Mouse (Mus musculus): Measurements from ENCODE around the gene Gm37240.

The Gm37240 gene

DNA sequence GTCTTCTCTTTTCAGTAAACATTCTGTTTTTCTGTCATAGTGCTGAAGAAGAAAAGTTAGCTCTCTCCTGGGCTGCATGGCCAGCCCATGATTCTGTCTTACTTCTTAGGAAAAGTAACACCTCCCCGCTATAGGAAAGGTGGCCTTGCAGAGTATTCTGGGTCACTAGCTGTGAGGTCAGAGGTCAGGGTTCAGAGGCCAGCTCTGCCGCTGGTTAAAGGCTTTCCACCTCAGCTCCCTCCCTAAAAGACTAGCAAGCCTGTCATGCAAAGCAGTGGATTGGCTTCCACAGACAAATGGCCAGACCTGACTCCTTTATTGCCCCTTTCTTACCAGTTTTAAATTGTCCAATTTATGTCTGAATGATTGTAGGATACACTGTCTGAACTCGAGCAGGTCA lies 23.3 kb downstream of the Gm37240 start:
- DNase-seq, result no peak

DNA sequence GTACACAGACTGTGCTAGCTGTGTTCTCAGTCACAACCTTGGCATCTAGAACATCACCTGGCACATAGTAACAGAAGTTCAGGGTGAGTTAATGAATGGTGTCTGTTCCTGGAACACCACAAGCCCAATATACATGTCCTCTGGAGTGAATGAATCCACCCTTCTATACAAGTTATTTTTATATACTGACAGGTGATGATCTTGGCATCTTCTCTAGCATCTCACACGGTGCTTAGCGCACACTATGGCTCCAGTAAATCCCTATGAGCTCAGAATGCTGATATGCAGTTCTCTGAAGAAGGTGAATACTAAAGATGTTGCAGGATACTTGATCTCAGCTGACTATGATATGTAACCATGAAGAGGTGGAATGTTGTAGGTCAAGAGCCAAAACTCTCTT lies 24.4 kb downstream of the Gm37240 start:
- no peak for DNase-seq

DNA sequence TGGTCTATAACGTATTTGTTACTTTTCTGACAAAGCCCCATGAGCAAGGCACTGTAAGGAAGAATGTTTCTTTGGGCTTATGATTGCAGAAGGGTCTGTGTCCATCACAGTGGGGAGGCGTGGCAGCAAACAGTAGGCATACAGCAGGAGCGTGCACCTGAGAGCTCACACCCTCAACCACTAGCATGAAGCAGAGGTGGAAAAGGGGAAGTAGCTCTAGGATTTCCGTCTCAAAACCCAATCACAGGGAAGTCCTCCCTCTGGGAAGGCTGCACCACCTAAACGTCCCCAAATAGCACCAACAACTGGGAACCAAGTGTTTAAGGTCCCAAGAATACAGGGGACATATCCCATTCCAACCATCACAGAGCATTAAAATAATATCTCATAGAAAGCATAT lies 26.3 kb downstream of the Gm37240 start:
- DNase-seq, result no peak

DNA sequence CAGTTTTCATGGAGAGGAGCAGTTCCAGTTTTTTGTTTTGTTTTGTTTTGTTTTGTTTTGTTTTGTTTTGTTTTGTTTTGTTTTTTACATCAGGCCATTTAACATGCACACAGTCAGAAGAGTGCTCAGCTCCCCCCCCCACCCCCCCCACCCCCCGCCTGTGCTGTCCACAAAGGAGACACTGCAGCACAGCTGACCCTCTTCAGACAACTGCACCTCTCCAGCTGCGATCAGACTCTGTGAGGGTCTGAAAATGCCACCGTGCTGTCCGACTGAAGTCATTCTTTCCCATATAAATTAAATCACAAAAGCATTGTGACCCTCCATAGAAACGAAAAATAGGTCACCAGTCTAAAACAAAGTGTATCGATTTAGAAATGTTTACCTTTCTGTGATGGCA lies 28.0 kb downstream of the Gm37240 start:
- no peak for DNase-seq

DNA sequence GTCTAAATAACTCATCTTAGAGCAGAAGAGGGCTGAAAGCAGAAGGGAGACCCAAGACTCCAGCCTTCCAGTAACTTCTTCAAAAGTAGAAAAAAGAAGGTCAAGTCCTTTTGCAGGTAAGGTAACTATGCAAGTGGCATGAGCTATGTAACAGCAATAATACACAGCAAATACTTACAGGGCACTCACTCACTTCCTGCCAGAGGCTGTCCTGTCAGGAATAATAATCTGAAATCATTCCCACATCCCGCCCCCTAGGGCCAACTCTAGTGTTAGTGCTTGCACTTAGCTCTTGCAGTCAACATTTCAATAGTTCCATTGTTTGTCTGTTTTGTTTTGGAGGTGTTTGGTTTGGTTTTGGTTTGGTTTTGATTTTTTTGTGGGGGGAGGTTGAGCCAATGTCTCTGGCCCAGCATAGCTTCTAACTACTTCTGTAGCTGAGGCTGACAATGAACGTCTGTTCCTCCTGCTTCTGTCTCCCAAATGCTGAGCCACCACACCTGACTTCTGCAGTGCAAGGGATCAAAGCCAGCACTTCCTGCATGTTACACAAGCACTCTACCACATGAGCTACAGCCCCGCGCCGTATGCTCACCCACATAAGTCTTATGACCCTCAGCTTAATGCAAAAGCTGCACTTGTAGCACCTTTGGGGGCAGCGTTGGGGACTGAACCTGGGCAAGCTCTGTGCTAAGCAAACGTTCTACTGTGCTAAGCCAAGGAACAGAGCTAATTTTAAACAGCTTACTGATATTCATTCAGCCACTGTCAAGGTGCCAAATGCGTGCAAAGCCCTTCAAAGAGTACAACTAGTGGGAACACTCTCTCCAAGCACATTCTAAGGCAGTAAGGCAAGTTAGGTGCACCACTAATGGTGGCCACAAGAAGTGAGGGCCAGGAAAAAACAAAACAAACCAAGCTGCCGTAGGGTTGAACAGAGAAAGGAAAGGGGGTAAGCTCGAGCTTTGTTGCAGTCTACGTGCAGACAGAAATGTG lies 28.9 kb downstream of the Gm37240 start:
- peak; percentile 40 for DNase-seq

DNA sequence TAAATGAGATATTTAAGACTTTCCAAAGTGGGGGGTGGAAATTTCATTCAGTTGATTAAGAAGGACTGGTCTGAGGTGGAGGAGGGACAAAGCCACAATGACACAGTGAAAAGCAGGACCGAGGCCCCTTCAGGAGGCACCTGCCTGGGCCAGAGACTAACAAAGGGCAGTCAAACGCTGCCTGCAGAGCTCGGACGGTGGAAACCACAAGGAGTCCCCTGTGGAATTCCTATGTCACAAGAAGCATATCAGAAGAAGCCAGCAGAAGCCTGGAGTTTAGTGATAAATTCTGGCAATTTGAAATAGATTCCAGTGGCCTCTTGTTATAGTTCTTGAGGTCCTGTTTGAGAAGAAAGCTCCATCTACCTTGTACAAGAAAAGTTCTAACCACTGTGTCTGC lies 30.2 kb downstream of the Gm37240 start:
- DNase-seq, result no peak

DNA sequence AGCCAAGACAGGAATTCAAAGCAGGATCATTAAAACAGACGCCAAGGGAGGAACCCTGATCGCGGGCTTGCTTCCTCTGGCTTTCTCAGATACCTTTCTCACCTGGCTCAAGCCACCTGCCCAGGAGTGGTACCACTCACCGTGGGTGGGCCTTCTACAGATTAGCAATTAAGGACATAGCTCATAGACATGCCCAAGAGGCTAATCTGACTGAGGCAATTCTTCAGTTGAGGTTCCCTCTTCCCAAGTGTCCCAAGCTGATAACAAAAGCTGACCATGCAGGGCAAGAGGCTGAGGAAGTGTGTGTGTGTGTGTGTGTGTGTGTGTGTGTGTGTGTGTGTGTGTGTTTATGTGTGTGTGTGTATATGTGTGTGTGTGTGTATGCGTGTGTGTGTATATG lies 31.4 kb downstream of the Gm37240 start:
- no peak for DNase-seq

DNA sequence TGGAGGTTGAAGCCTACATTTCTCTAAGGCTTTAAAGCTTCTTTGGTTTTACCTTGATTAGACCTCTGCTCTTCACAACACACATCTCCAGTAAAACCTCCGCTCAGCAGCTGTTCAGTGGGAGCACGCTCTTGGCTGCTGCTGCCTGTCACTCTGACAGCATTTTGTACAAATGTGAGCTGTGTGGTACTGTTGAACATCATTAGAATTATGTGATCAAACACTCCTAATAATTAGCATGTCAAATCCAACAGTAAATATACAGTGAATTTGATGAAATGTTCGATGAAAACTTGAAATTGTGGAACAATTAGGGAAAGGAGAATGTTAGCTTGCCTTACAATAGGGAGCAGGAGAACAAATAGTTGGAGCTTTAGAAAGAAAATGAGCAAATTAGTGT lies 32.3 kb downstream of the Gm37240 start:
- DNase-seq, result no peak

DNA sequence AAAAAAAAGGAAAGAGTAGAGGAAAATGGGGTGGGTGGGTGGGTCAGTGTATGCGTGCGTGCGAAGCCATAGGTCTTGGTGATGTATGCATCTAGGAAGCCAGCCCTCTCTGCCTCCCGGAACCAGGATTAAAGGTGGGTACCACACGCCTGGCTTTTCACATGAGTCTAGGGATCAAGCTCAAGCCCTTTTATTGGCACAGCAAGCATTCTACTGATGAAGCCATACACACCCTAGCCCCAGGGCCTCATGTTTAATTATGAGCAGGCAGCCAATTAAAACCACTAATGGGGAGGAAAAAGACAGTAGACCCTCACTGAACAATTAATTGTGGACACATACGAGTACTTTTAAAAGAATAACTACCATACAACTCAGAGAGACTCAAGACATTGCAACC lies 33.2 kb downstream of the Gm37240 start:
- no peak for DNase-seq

DNA sequence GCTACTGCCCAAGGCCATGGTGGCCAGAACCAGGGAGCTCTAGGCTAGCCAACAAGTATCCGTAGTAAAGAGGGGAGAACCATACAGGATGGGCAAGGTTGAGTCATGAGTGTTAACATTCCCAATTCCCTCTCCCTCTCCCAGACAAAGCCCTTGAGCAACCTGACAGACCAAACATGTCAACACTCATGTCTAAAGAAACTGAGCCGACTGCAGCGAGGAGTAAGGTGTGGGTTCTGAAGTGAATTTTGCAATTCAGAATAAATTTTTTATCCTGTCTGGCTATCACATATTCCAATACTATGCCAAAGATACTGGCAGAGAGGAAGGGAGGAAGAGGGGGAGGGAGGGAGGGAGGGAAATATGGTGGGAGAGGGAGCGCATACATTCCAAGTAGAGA lies 33.6 kb downstream of the Gm37240 start:
- DNase-seq, result no peak

DNA sequence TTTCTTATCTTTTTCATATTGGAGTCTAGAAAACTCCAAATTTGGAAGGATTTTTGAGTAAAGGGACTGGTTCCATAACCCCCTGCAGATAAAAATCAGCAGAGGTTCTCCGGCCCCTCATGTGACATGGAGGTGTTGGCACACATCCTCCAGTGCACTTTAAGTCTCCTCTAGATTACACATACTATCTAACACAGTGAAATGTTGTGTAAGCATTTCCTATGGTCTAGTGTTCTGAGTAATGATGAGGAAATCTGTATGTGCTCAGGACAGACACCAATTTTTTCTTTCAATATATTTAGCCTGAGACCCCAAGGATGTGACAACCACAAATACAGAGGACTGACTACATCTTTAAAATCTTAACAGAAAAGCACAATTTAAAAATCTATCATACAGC lies 37.2 kb downstream of the Gm37240 start:
- no peak for DNase-seq

DNA sequence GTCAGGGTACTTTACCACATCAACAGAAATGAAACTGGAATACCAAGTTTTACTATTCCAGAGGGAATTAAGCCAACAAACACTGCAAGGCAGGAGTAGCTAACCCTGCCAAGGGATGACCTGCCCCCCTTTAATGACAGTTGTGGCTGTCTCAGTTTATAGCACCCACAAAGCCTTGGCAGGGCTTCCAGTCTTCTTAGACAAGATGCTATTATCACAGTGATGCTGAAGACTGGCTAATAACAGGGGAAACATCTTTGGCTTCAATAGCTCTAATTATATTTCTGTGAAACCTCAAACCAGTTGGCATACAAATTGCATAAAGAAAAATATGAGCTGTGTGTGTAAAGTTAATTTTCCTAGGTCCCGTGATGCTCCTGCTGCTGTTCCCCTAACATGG lies 41.0 kb downstream of the Gm37240 start:
- no peak for DNase-seq

DNA sequence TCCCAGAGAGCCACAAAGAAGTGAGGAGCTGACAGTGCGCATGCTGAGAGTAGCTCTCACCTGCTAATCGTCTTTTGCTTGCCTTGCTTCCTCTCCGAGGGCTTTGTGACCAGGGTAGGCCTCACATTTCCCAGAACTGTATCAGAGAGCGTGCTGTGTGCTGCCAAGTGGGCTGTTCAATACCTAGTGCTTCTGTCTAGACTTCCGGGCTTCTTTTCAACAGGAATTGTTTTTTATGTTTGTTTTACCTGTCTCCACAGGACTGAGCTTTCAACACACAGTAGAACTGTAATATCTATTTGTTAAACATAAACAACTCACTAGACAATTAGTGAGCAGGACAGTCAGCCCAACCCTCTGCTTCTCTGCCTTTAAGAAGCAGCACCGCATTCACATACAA lies 42.0 kb downstream of the Gm37240 start:
- no peak for DNase-seq

DNA sequence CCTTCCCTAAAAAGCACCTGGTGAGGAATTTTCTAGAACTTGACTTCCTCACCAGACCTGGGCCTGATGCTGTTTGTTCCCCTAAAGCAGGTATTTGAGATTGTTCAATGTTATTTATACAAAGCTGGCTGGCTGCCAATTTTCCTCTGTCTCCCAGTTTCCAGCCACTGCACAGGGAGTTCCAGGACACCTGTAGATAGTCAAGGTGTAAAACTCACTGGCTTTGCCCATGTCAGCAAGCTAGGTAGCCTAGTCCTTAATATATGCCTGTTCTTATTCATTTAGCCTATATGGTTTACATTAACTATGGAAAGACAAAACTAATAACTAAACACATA lies 44.5 kb downstream of the Gm37240 start:
- peak; percentile 25 for DNase-seq

DNA sequence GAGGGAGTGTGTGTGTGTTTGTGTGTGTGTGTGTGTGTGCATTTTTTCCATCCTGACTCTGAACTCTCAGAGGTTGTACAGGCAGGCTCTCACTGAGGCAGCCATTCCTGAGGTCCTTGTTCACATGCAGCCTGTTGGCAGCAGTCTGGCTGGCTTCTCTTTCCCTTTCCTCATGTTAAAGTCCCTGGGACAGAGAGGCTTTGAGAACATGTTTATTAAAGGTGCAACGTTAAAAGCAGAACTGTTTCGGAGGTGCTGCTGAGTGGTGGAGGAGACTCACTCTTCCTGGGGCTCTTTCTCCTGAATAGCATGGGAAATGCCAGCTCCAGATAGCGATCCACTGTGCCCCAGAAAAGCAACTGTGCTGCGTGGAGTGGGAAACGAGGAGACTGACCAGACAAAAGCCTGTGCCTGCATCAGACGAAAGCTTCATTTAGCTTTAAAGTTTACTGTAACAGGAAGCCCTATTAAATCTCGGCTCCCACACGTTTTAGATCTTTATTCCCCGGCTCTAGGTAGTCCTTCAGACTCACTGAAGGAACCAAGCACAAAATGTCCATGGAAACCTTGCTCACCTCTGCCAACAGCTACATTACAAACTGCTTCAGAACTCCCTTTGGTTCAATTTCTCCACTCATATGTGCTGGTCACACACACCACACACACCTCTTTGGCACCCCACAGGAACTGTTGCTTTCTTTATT lies 45.0 kb downstream of the Gm37240 start:
- no peak for DNase-seq

DNA sequence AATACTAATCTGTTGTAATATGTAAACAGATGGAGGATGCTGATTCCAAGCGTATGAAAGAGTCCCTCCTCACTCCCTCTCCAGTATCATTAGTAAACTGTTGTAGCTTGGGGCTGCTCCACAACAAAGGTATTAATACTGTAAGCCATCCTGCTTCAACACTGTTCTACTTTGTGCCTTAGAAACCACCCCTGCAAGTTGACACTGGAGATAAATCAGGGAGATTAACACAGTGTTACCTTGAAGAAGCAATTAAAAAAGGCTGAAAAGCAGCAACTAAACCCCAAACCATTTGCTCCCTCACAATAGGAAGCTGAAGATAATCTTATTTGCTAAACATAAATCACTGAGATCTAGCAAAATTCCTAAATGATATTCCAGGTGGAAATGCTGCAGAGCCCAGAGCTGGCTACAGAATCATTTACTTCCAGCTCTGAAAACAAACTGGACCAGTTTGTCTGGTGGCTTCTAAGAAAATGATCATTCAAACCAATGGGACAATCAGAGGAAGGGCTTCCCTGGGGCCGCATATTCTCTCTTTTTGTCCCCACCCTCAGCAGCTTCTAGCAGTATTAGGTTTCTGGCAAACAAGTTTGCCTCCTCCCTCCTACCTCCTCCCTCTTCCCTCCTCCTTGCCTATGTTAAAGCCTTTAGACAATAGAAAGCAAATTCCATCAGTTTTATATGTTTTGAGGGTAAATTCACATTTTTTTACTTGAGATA lies 45.7 kb downstream of the Gm37240 start:
- no peak for DNase-seq

DNA sequence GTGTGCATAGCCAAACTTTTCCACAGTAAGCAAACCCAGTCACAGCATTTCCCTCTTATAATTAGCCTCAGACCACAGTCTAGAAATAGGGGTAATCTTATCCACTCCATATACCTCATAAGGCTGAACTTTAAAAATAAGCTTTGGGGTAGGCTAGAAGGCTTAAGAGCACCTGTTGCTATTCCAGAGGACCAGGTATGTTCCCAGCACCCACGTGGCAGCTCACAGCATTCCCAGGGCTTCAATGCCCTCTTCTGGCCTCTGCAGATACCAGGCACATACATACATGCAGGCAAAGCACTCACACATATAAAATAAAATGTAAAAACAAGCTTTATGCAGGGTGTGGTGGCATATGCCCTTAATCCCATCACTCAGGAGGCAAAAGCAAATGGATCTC lies 53.7 kb downstream of the Gm37240 start:
- DNase-seq, result no peak

DNA sequence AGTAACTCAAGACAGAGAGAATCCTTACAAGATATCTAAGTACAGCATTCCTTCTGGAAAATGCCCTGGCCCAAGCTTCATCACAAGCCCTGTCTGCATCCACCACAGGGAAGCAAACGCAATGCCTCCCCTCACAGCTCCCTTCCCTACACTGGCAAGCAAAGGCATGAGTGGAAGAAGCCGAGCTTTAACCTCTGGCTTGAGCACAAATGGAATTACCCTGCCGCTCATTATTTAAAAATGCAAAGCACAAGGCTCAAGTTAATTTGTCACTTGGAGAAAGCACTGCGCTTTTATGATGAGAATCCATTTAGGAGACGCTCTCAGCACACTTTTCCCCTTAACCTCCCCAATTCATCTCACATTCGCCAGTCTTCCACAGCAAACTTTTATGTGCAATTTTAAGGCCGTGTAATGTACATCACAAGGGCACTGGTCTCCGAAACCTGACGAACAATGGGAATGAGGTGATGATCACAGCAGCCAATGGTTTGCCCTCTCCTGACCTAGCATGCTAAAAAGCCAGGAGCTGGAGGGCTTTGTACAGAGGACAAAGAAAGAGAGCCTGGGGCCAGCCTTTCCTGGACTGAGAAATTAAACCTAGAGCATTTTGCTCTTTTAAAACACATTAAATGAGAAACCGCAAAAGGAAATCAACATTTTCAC lies 54.7 kb downstream of the Gm37240 start:
- peak; percentile 69 for DNase-seq

DNA sequence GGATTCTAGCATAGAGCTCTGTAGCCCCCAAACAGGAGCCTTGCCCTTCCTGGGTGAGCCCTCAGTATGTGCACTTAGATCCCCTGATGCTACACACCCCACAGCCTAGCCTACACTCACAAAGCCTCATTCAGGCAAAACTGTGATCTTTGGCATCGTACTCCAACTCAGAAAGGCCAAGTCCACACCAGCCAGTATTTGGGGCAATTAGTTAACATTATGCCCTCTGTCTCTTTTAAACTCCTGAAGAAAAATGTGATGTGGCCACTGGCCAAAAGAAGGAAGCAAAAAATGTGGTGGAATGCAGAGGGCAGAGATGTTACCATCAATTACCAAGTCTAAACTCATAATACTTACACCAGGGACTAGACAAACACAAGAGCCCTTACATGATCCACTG lies 55.5 kb downstream of the Gm37240 start:
- DNase-seq, result peak; percentile 78

DNA sequence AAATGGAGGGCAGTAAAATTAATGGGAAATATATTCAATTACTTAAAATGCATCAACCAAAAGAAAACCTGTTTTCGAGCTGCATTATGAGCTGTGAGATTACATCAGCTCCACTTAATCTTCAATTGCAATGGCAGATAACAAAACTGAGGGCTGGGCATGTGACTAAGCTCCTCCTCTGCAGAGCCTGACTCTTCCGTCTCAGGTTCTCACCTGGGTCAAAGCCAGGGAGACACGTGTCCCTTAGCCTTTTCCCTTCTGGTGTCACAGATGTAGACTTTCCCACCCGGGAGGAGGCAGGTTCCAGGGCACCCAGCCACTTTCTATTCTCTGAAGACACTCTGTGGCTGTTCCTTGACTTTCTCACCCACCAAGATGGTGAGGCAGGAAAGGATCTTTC lies 58.3 kb downstream of the Gm37240 start:
- DNase-seq, result peak; percentile 37

DNA sequence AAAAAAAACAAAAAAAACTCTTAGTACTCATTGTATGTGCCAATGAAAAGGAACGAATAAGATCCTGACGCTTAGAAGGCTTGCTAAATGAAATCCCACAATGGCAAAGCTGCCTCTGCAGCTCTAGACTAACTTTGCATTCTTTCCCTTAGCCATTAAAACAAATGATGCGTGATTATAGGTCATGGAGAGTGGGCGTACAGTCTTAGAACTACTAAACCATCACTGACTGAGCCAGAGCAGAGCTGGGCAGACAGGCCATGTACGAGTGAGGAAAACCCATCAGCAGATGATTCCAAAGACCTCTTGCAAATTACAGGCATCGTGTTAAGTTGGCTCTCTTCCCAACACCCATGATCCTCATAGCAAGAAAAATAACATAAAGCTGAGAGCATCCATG lies 59.5 kb downstream of the Gm37240 start:
- peak; percentile 42 for DNase-seq

DNA sequence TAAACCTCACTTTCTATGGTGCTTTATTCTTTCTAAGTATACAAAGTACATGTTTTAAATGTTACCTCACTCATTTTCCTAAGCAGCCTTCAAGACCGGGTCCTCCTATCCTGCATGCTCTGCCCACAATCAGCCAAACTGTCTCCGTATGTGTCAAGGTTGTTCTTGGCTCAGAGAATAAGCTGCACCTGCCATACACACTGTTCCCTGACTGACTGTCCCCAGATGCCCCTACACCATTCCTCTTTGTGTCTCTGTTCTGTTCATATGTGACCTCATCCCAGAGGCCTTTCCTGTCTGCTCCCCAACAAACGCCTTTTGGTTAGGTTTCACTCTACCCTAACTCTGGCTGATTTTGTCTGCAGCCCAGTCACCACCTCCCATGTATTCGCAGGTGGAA lies 60.0 kb downstream of the Gm37240 start:
- peak; percentile 18 for DNase-seq
